Mouse (Mus musculus) liver, postnatal 0 days (tissue): ENCODE measurements around the gene Fkbp10. TPM values are rescaled to one million over a fixed set of nuclear protein-coding genes. Genes with fewer than 3 reads are reported as not detected.

Source experiments
- ATAC-seq: fragments of 200-750 bp; cut with Nextera tagmentation; 2 replicates; pipeline ENCODE4 v1.8.0; 2017; ENCODE audit warnings: mild to moderate bottlenecking, moderate library complexity
- DNase-seq: peaks from one replicate; pipeline ENCODE4 v3.0.0-alpha.2; 2016
- H3K27ac ChIP-seq: fragments of 300-500 bp; sonication (generic); 2 replicates; pipeline ENCODE4 v1.5.1; 2014; ENCODE audit warnings: antibody characterized with exemption, moderate library complexity, mild to moderate bottlenecking, low read depth
- H3K27me3 ChIP-seq: fragments of 300-500 bp; sonication (generic); 2 replicates; pipeline ENCODE4 v1.6.1; 2014; ENCODE audit warnings: low read length, control low read depth, mixed read lengths; ENCODE audit not compliant: insufficient read depth
- H3K36me3 ChIP-seq: fragments of 300-500 bp; sonication (generic); replicated peaks from 2 replicates; pipeline ENCODE4 v1.6.1; 2014; ENCODE audit warnings: mild to moderate bottlenecking, control low read depth, low read length, moderate library complexity, mixed read lengths; ENCODE audit not compliant: insufficient read depth
- H3K4me1 ChIP-seq: fragments of 300-500 bp; sonication (generic); 2 replicates; pipeline ENCODE4 v1.6.1; 2014; ENCODE audit warnings: antibody characterized with exemption, mild to moderate bottlenecking, control low read depth; ENCODE audit not compliant: insufficient read depth
- H3K4me2 ChIP-seq: fragments of 300-500 bp; sonication (generic); 2 replicates; pipeline ENCODE4 v1.6.1; 2014; ENCODE audit warnings: low read depth, mild to moderate bottlenecking, low read length, moderate library complexity, mixed read lengths
- H3K4me3 ChIP-seq: fragments of 300-500 bp; sonication (generic); 2 replicates; pipeline ENCODE4 v1.5.1; 2014; ENCODE audit warnings: low read depth, low read length
- H3K9ac ChIP-seq: fragments of 300-500 bp; sonication (generic); replicated peaks from 2 replicates; pipeline ENCODE4 v1.6.1; 2014; ENCODE audit warnings: mild to moderate bottlenecking, moderate library complexity
- H3K9me3 ChIP-seq: fragments of 300-500 bp; sonication (generic); 2 replicates; pipeline ENCODE4 v1.6.1; 2016; ENCODE audit warnings: mild to moderate bottlenecking, control low read depth, low read length, mixed read lengths
- CTCF ChIP-seq: sonication (generic); IDR thresholded peaks from 2 replicates; pipeline ENCODE4 v1.5.1; 2016; ENCODE audit warnings: antibody characterized with exemption, low read depth
- EP300 ChIP-seq: IDR thresholded peaks from 2 replicates; pipeline ENCODE4 v1.6.1; 2016; ENCODE audit warnings: antibody characterized with exemption, low read depth, mild to moderate bottlenecking
- WGBS: fragments of 180-500 bp; shearing (Covaris S2); extraction: QIAGEN DNeasy Blood & Tissue Kit; methylation state at CpG from one replicate; pipeline ENCODE4 v1.1.7; 2014; ENCODE audit not compliant: insufficient replicate concordance; 5-methylcytosine and 5-hydroxymethylcytosine counted together
- polyA plus RNA-seq: library from polyadenylated mRNA; unstranded; fragments of >200 nt; fragmentation: Nextera tagmentation; extraction: Ambion mirVana; gene quantifications from 2 replicates; pipeline ENCODE4 v1.2.1, GENCODE M21; 2015

Gene Fkbp10
- polyA plus RNA-seq, 1 experiment from 2014 or later, result 9.0 TPM

DNA sequence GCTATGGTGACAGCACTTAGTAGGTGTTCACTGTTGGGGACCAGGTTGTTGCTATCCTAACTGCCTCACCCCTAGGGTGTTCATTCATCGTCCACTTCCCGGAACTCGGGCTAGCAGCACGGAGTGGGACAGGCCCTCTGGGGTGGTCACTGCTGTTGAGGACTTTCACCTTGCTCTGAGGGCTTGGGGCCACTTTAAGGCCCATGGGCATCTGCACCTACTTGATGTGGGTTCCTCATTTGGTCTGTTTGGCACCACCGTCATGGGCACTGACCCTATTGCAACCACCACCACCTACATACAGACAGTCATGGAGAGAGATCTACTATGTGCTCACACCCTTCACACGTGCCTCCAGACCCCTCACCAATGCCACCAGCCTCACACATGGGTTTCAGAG is 28.4 kb upstream of the Fkbp10 start:
- Histone ChIP-seq H3K27ac (no peak overlapping the region), H3K4me2 (no peak overlapping the region), H3K27me3 (no peaks in the 10 kb centered on the region), H3K9me3 (no peaks in the 10 kb centered on the region), H3K4me3 (no peak overlapping the region), H3K36me3 (peaks cover 21% of the 10 kb centered on the region), H3K9ac (no peak overlapping the region), H3K4me1 (peaks cover 33% of the 10 kb centered on the region)
- no peak for ATAC-seq
- 85% methylated on average over 6 of the region's 6 CpGs for WGBS
- TF ChIP-seq CTCF (no peak), EP300 (no peak)
- no peak for DNase-seq

GRCm38 (mm10) chr11:100387589-100388375 is 27.7 kb upstream of the Fkbp10 start:
- 52% methylated on average over 14 of the region's 14 CpGs for WGBS
- H3K4me3 ChIP-seq, result no peak overlapping the region
- peaks cover 21% of the 10 kb centered on the region; the same call in 1 of the 2 replicates for H3K36me3 ChIP-seq
- TF ChIP-seq EP300, result no peak
- TF ChIP-seq CTCF, result no peak
- no peak for DNase-seq
- peaks cover 39% of the 10 kb centered on the region for H3K4me1 ChIP-seq
- H3K9me3 ChIP-seq, result no peaks in the 10 kb centered on the region
- H3K4me2 ChIP-seq, result no peak overlapping the region
- H3K27ac ChIP-seq, result no peak overlapping the region
- H3K9ac ChIP-seq, result peak overlapping the region; percentile 11; the same call in 1 of the 2 replicates
- ATAC-seq, result no peak
- no peaks in the 10 kb centered on the region for H3K27me3 ChIP-seq

DNA sequence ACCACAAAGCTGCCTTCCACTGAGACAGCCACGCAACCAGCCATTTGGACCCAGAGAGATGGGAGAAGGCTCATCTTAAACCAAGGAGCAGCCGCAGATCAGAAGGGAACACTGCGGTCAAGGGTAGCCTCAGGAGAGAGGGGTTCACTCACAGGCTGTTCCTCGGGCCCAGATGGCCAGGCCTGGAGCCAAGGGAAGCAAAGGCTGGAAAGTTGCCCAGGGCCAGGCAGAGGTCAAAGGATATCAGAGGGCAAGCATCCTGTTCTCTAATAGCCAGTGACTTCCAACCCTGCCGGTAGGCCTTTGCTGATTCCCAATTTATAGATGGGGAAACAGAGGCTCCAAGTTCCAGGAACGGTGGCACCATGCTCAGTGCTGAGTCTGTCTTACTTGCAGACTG is 26.9 kb upstream of the Fkbp10 start:
- 53% methylated on average over 6 of the region's 6 CpGs for WGBS
- Histone ChIP-seq H3K27ac (no peak overlapping the region), H3K9ac (0 out of 2 replicates have a peak overlapping the region, but pooled peaks have one; percentile 11), H3K36me3 (peaks cover 16% of the 10 kb centered on the region; the same call in 1 of the 2 replicates), H3K4me2 (no peak overlapping the region), H3K9me3 (no peaks in the 10 kb centered on the region), H3K4me3 (no peak overlapping the region), H3K4me1 (peaks cover 43% of the 10 kb centered on the region), H3K27me3 (no peaks in the 10 kb centered on the region)
- TF ChIP-seq EP300 (no peak), CTCF (no peak)
- ATAC-seq (peak; percentile 20; the same call in 1 of the 2 replicates), DNase-seq (peak; percentile 74)

DNA sequence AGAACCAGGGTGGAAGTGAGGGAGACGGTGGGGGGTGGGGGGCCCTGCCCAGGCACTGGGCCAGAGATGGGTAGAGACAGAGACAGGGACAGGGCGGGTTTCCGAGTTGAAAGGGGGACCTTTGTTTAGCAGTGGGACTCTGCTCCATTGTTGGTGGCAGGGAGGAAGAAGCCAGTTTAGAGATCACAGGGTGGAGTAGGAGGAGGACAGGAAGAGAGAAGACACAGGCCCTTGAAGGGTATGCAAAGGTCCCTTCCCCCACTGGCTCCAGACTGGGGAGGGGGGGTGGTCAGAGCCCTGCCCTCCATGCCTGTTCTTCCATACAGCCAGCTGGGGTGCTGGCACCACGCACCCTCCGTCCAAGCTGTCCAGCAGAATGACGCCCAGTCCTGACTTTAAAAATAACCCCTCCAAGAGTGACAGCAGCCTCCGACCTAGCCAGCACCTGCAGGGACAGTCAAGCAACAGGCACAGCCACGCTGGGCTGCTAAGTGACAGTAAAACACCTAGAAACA is 25.5 kb upstream of the Fkbp10 start:
- H3K9ac ChIP-seq, result no peak overlapping the region
- TF ChIP-seq EP300, result no peak
- H3K4me1 ChIP-seq, result peaks cover 56% of the 10 kb centered on the region
- no peak for DNase-seq
- 0 out of 2 replicates have a peak, but pooled peaks have one; percentile 3 for ATAC-seq
- WGBS, result 37% methylated on average over 8 of the region's 8 CpGs
- H3K27ac ChIP-seq, result no peak overlapping the region
- H3K4me2 ChIP-seq, result no peak overlapping the region
- H3K27me3 ChIP-seq, result no peaks in the 10 kb centered on the region
- peaks cover 14% of the 10 kb centered on the region; the same call in 1 of the 2 replicates for H3K36me3 ChIP-seq
- no peaks in the 10 kb centered on the region for H3K9me3 ChIP-seq
- no peak overlapping the region for H3K4me3 ChIP-seq

DNA sequence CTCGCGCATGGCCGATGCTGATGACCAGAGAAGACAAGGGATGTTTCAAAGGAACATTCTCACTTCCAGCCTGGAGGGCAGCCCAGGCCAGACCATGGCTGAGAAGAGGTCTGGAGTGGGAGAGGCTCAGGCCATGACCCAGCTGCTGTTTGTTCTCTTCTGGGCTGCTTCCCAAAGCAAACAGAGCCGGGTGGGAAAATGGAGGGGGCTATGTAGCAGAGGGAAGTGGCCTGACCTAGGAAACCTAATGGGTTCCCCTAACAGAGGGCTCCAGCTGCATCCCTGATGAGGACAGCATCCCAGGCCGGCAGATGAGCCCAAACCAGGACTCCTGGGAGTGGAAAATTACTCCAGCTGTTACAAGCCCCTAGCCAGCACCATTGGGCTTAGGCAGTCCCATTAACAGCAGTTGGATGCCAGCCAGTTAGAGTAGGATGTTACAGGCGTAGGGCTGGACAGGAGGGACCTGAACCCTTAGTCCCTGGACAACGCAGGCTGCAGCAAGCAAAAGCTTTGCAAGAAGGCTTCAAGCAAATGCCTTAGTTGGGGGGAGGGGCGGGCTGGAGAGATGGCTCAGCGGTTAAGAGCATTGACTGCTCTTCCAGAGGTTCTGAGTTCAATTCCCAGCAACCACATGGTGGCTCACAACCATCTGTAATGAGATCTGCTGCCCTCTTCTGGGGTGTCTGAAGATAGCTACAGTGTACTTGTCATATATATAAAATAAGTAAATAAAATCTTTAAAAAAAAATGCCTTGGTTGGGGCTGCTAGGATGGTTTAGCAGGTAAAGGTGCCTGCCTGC is 24.2 kb upstream of the Fkbp10 start:
- Histone ChIP-seq H3K9ac (no peak overlapping the region), H3K27me3 (no peaks in the 10 kb centered on the region), H3K4me1 (peaks cover 69% of the 10 kb centered on the region), H3K4me2 (no peak overlapping the region), H3K4me3 (no peak overlapping the region), H3K27ac (peak overlapping the region; percentile 44; the same call in 1 of the 2 replicates), H3K36me3 (peaks cover 2% of the 10 kb centered on the region; the same call in 1 of the 2 replicates), H3K9me3 (no peaks in the 10 kb centered on the region)
- ATAC-seq, result peak; percentile 79
- TF ChIP-seq EP300, result no peak
- TF ChIP-seq CTCF, result no peak
- WGBS, result 42% methylated on average over 9 of the region's 9 CpGs
- peak; percentile 70 for DNase-seq

GRCm38 (mm10) chr11:100391884-100392345 is 23.6 kb upstream of the Fkbp10 start:
- H3K9ac ChIP-seq, result no peak overlapping the region
- peaks cover 70% of the 10 kb centered on the region for H3K4me1 ChIP-seq
- ATAC-seq, result no peak
- WGBS, result 84% methylated on average over 7 of the region's 7 CpGs
- DNase-seq, result no peak
- H3K4me3 ChIP-seq, result no peak overlapping the region
- no peaks in the 10 kb centered on the region for H3K36me3 ChIP-seq
- H3K4me2 ChIP-seq, result no peak overlapping the region
- TF ChIP-seq CTCF, result no peak
- no peak for TF ChIP-seq EP300
- no peaks in the 10 kb centered on the region for H3K9me3 ChIP-seq
- H3K27ac ChIP-seq, result 0 out of 2 replicates have a peak overlapping the region, but pooled peaks have one; percentile 6
- no peaks in the 10 kb centered on the region for H3K27me3 ChIP-seq
